Mouse (Mus musculus) intestine, embryonic 16.5 days (tissue): ENCODE measurements around the gene Csf1. TPM values are rescaled to one million over a fixed set of nuclear protein-coding genes. Genes with fewer than 3 reads are reported as not detected.

Source experiments
- ATAC-seq: fragments of 200-750 bp; cut with Nextera tagmentation; 2 replicates; pipeline ENCODE4 v1.8.0; 2017; ENCODE audit warnings: moderate TSS enrichment, moderate library complexity
- H3K27ac ChIP-seq: fragments of 300-500 bp; sonication (generic); 2 replicates; pipeline ENCODE4 v1.5.1; 2014; ENCODE audit warnings: mild to moderate bottlenecking, low read length
- H3K27me3 ChIP-seq: fragments of 300-500 bp; sonication (generic); replicated peaks from 2 replicates; pipeline ENCODE4 v1.6.1; 2014; ENCODE audit warnings: low read length, control low read depth, mixed read lengths; ENCODE audit not compliant: control insufficient read depth, insufficient read depth
- H3K36me3 ChIP-seq: fragments of 300-500 bp; sonication (generic); 2 replicates; pipeline ENCODE4 v1.6.1; 2014; ENCODE audit warnings: low read length, control low read depth; ENCODE audit not compliant: control insufficient read depth, insufficient read depth
- H3K4me1 ChIP-seq: fragments of 300-500 bp; sonication (generic); 2 replicates; pipeline ENCODE4 v1.6.1; 2014; ENCODE audit warnings: low read length, control low read depth, mixed read lengths; ENCODE audit not compliant: control insufficient read depth, insufficient read depth
- H3K4me2 ChIP-seq: fragments of 300-500 bp; sonication (generic); 2 replicates; pipeline ENCODE4 v1.6.1; 2014; ENCODE audit warnings: low read depth, low read length, control low read depth
- H3K4me3 ChIP-seq: fragments of 300-500 bp; sonication (generic); 2 replicates; pipeline ENCODE4 v1.5.1; 2014; ENCODE audit warnings: mild to moderate bottlenecking, low read length
- H3K9ac ChIP-seq: fragments of 300-500 bp; sonication (generic); 2 replicates; pipeline ENCODE4 v1.6.1; 2014; ENCODE audit warnings: low read depth, low read length
- H3K9me3 ChIP-seq: fragments of 300-500 bp; sonication (generic); 2 replicates; pipeline ENCODE4 v1.6.1; 2016; ENCODE audit warnings: low read length, control low read depth; ENCODE audit not compliant: control insufficient read depth
- WGBS: fragments of 180-500 bp; shearing (Covaris S2); extraction: QIAGEN DNeasy Blood & Tissue Kit; methylation state at CpG from one replicate; pipeline ENCODE4 v1.1.7; 2014; 5-methylcytosine and 5-hydroxymethylcytosine counted together
- polyA plus RNA-seq: library from polyadenylated mRNA; unstranded; fragments of >200 nt; fragmentation: Nextera tagmentation; extraction: Ambion mirVana; gene quantifications from 2 replicates; pipeline ENCODE4 v1.2.1, GENCODE M21; 2015

Gene Csf1
- 11.8 and 13.9 TPM in 2 replicates for polyA plus RNA-seq

- Histone ChIP-seq H3K4me3 (peak within 1 kb of the TSS; percentile 66), H3K4me1 (peaks cover 15% of the 10 kb centered on the region), H3K9me3 (no peaks in the 10 kb centered on the region), H3K27ac (peak within 1 kb of the TSS; percentile 89), H3K27me3 (peaks cover 12% of the 10 kb centered on the region), H3K9ac (peak within 1 kb of the TSS; percentile 86), H3K4me2 (peak within 1 kb of the TSS; percentile 72), H3K36me3 (0 out of 2 replicates have a peak, but pooled peaks cover 6% of the 10 kb centered on the region)
- peak; percentile 90 for ATAC-seq
- WGBS, result under 1% methylated on average over 56 of the region's 56 CpGs
Observed at GRCm38 (mm10) chr3:107759929-107760581, at the start of gene Csf1. Gene Csf1 (minus strand): TSS chr3:107760469.

DNA sequence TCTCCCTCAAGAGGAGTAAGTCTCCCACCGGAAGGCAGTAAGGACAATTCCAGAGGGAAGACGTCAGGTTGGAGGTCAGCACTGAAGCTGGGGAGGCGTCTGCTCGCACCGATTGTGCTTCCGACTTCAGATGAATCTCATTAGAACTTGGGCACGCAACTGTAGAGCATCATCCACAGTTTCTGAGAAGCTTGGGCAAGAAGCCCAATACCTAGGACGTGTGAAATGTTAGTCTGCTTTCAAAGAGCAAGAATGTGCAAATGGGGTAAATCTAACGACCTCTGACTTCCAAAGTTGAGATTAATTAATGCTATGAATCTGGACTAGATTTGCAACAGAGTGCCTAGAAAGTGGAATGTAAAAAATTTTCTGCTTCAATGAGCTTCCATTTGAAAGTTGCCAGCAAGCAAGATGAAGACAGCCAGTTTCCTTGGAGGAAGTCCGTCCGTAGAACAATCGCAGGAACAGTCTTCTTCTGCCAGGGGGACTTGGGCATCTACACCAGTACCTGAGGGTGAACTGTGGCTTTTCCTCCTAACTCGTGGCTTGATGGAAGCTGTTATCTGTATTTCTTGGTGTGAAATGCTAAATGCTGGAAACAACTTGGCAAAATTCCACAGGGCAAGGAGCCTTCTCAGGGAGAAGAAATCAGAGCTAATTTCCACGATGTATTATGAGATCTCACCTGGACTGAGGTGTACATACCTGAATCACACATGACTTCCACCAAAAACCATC, 47.9 kb upstream of the Csf1 start:
- ATAC-seq, result no peak
- Histone ChIP-seq H3K9ac (no peak overlapping the region), H3K36me3 (no peaks in the 10 kb centered on the region), H3K27me3 (no peaks in the 10 kb centered on the region), H3K4me3 (no peak overlapping the region), H3K9me3 (no peaks in the 10 kb centered on the region), H3K4me1 (peaks cover 8% of the 10 kb centered on the region), H3K4me2 (no peak overlapping the region), H3K27ac (peak overlapping the region; percentile 29; the same call in 1 of the 2 replicates)
- 54% methylated on average over 14 of the region's 14 CpGs for WGBS

- Histone ChIP-seq H3K4me1 (peaks cover 8% of the 10 kb centered on the region), H3K27me3 (no peaks in the 10 kb centered on the region), H3K4me2 (no peak overlapping the region), H3K9ac (no peak overlapping the region), H3K9me3 (no peaks in the 10 kb centered on the region), H3K4me3 (no peak overlapping the region), H3K36me3 (no peaks in the 10 kb centered on the region), H3K27ac (peak overlapping the region; percentile 62; the same call in 1 of the 2 replicates)
- ATAC-seq, result no peak
- WGBS, result 39% methylated on average over 6 of the region's 6 CpGs
Observed at GRCm38 (mm10) chr3:107807386-107807974, 47.2 kb upstream of the Csf1 start.

DNA sequence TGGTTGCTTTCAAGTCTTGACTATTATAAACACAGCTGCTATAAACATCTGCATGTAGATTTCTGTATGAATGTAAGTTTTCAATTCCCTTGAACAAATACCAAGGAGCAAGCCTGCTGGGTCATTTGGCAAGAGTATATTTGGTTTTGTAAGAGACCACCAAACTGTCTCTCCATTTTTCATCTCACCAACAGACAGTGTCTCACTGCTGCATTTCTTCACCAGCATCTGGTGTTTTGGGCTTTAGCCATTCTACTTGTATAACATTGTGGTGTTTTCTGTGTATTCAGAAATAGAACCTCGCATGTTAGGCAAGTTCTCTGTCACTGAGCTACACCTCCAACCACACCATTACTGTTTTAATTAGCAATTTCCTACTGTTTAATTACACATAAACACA, 46.6 kb upstream of the Csf1 start:
- 75% methylated on average over 1 of the region's 1 CpGs for WGBS
- Histone ChIP-seq H3K27ac (no peak overlapping the region), H3K4me2 (no peak overlapping the region), H3K36me3 (no peaks in the 10 kb centered on the region), H3K9me3 (no peaks in the 10 kb centered on the region), H3K4me1 (peaks cover 8% of the 10 kb centered on the region), H3K27me3 (no peaks in the 10 kb centered on the region), H3K4me3 (no peak overlapping the region), H3K9ac (no peak overlapping the region)
- no peak for ATAC-seq

DNA sequence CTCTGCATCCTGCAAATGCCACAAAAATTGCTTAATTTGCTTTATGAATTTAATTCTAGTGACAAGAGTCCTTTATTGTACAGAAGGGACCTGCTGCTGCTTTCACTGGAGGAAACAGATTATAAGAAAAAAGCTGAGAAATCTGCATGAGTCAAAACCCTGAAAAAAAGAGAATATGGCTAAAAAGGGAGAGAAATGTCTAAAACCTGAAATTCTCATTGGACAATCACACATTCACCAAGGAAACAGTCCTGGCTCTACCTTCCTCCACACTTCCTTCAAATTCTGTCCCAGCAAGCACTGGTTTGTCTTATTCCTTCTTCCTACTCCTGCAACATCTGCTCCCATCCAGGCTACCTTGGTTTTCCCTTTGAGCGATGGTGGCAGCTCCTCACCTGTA, 44.5 kb upstream of the Csf1 start:
- WGBS, result 97% methylated on average over 1 of the region's 1 CpGs
- peaks cover 8% of the 10 kb centered on the region for H3K4me1 ChIP-seq
- no peak for ATAC-seq
- no peak overlapping the region for H3K4me2 ChIP-seq
- H3K27ac ChIP-seq, result no peak overlapping the region
- no peak overlapping the region for H3K4me3 ChIP-seq
- H3K27me3 ChIP-seq, result no peaks in the 10 kb centered on the region
- no peak overlapping the region for H3K9ac ChIP-seq
- no peaks in the 10 kb centered on the region for H3K36me3 ChIP-seq
- no peaks in the 10 kb centered on the region for H3K9me3 ChIP-seq

DNA sequence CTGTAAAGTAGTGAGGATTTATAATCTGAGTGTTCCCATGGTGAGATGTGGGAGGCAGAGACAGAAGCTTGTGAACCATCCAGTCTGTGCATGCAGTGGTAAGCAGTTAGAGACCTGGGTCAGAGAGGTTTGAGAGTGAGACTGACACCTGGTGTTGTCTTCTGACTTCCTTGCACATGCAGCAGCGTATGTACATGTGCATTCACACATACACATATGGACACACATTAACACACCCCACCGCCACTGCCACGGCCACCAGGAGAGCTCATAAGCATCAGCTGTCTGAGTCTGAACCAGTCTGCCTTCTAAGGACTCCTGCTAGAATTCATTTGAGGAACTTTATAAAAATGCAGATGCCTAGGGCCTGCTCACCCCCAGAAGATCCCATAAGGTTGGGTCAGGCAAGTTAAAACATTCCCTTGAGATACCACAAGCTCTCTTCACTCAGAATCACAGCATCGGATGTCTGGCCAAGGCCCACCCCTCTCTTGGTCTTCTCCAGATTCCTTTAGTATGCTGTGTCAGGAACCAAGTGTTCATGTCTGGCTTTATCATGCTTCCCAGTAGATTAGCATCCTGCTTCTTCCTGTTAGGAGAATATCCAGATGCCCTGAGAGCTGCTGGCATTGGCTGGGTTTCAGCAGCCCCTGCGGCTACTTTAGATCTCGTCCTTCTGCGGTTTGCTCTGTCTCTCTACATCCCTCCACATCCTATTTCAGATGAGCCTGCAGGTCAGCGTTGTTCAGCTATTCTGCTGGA, 42.1 kb upstream of the Csf1 start:
- H3K9me3 ChIP-seq, result no peaks in the 10 kb centered on the region
- peaks cover 2% of the 10 kb centered on the region for H3K4me1 ChIP-seq
- WGBS, result 70% methylated on average over 8 of the region's 8 CpGs

DNA sequence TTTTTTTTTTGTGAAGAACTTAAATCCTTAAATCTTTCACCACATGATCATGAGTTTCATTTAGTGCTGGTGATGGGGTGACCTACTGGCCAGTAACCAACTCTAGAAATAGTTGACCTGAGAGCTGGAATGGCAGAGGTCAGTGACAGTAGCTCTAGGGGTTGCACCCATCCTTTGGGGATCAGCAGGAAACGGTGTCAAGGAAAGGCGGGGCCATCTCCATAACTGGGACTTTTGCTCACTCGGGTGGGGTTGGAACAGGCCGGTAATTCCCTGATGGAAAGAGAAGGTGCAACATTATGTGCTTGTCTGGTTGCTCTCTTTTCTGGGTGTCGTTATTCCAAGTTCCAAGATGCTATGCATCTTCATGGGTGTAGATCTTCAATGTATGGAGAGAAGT, 38.7 kb upstream of the Csf1 start:
- 81% methylated on average over 5 of the region's 5 CpGs for WGBS
- ATAC-seq, result no peak
- no peaks in the 10 kb centered on the region for H3K4me1 ChIP-seq
- H3K9ac ChIP-seq, result no peak overlapping the region
- H3K4me2 ChIP-seq, result no peak overlapping the region
- no peaks in the 10 kb centered on the region for H3K9me3 ChIP-seq
- no peak overlapping the region for H3K27ac ChIP-seq
- no peaks in the 10 kb centered on the region for H3K27me3 ChIP-seq
- H3K36me3 ChIP-seq, result no peaks in the 10 kb centered on the region
- no peak overlapping the region for H3K4me3 ChIP-seq

More for the DNA sequence above, 42.1 kb upstream of the Csf1 start:
- Histone ChIP-seq H3K4me2 (no peak overlapping the region), H3K27me3 (no peaks in the 10 kb centered on the region), H3K4me3 (no peak overlapping the region), H3K27ac (no peak overlapping the region), H3K36me3 (no peaks in the 10 kb centered on the region), H3K9ac (no peak overlapping the region)
- ATAC-seq, result no peak

- no peak overlapping the region for H3K27ac ChIP-seq
- WGBS, result 63% methylated on average over 8 of the region's 8 CpGs
Observed at GRCm38 (mm10) chr3:107796191-107796983, 36.1 kb upstream of the Csf1 start.

More at GRCm38 (mm10) chr3:107796191-107796983, 36.1 kb upstream of the Csf1 start:
- Histone ChIP-seq H3K27me3 (no peaks in the 10 kb centered on the region), H3K4me2 (no peak overlapping the region), H3K9ac (no peak overlapping the region), H3K9me3 (no peaks in the 10 kb centered on the region), H3K4me3 (no peak overlapping the region), H3K4me1 (peaks cover 9% of the 10 kb centered on the region; the same call in 1 of the 2 replicates), H3K36me3 (no peaks in the 10 kb centered on the region)
- no peak for ATAC-seq
